Mouse (Mus musculus) bone marrow, adult 2 months (tissue): Measurements from ENCODE around the gene Slc22a23. TPM values are rescaled to one million over a fixed set of nuclear protein-coding genes. Genes with fewer than 3 reads are reported as not detected.

ENCODE experiments used
- H3K27ac ChIP-seq: fragments of 200-500 bp; 2 replicates; pipeline ENCODE4 v1.5.1; 2012; ENCODE audit warnings: low read depth, mild to moderate bottlenecking, control low read depth, inconsistent platforms, low read length; ENCODE audit not compliant: control insufficient read depth, poor library complexity, insufficient read depth
- H3K4me1 ChIP-seq: fragments of 200-500 bp; 2 replicates; pipeline ENCODE4 v1.6.1; 2011; ENCODE audit warnings: low read length; ENCODE audit not compliant: control insufficient read depth, insufficient read depth
- H3K4me3 ChIP-seq: fragments of 200-500 bp; replicated peaks from 2 replicates; pipeline ENCODE3; 2011; ENCODE audit warnings: mild to moderate bottlenecking, low read depth, low read length, control low read depth; ENCODE audit not compliant: control insufficient read depth
- CTCF ChIP-seq: fragments of 200-500 bp; IDR thresholded peaks from 2 replicates; pipeline ENCODE4 v1.5.1; 2011; ENCODE audit warnings: low read length, control low read depth; ENCODE audit not compliant: control insufficient read depth, insufficient read depth
- POLR2A ChIP-seq: fragments of 200-500 bp; IDR thresholded peaks from 2 replicates; pipeline ENCODE4 v1.6.1; 2011; ENCODE audit warnings: low read depth, mild to moderate bottlenecking, control low read depth, low read length, borderline replicate concordance; ENCODE audit not compliant: control insufficient read depth
- WGBS: fragments of 180-500 bp; shearing (Covaris S2); methylation state at CpG from one replicate; pipeline ENCODE4 v1.1.7; 2018; 5-methylcytosine and 5-hydroxymethylcytosine counted together
- polyA plus RNA-seq: library from polyadenylated mRNA; stranded (reverse); fragments of >200 nt; gene quantifications from 2 replicates; pipeline ENCODE4 v1.2.4, GENCODE M21; 2011; ENCODE audit warnings: low replicate concordance; ENCODE audit not compliant: missing spikeins, insufficient read depth, insufficient read length

Gene Slc22a23
- polyA plus RNA-seq, 1 experiment = 26.2 TPM

GRCm38 (mm10) chr13:34331399-34332186 is 13.4 kb downstream of the Slc22a23 start:
- TF ChIP-seq CTCF = no peak
- H3K4me1 ChIP-seq = peaks cover 7% of the 10 kb centered on the region

GRCm38 (mm10) chr13:34329589-34329988 is 15.4 kb downstream of the Slc22a23 start:
- Histone ChIP-seq H3K4me1 (peaks cover 7% of the 10 kb centered on the region), H3K4me3 (peak overlapping the region; percentile 27), H3K27ac (peak overlapping the region; percentile 77; the same call in 1 of the 2 replicates)
- TF ChIP-seq POLR2A (no peak), CTCF (no peak)
- WGBS = 72% methylated on average over 4 of the region's 4 CpGs

More at GRCm38 (mm10) chr13:34331399-34332186, 13.4 kb downstream of the Slc22a23 start:
- H3K27ac ChIP-seq = no peak overlapping the region; the same call in 1 of the 2 replicates
- WGBS = 84% methylated on average over 7 of the region's 7 CpGs
- H3K4me3 ChIP-seq = no peak overlapping the region

GRCm38 (mm10) chr13:34326992-34327391 is 18.0 kb downstream of the Slc22a23 start:
- WGBS = 29% methylated on average over 1 of the region's 1 CpGs
- H3K4me1 ChIP-seq = peaks cover 7% of the 10 kb centered on the region

GRCm38 (mm10) chr13:34323361-34323760 is 21.6 kb downstream of the Slc22a23 start:
- 83% methylated on average over 2 of the region's 2 CpGs for WGBS
- peaks cover 3% of the 10 kb centered on the region; the same call in 1 of the 2 replicates for H3K4me1 ChIP-seq
- H3K27ac ChIP-seq = no peak overlapping the region

More at GRCm38 (mm10) chr13:34326992-34327391, 18.0 kb downstream of the Slc22a23 start:
- Histone ChIP-seq H3K27ac (no peak overlapping the region), H3K4me3 (no peak overlapping the region)
- TF ChIP-seq POLR2A = no peak
- TF ChIP-seq CTCF = no peak

GRCm38 (mm10) chr13:34320482-34320881 is 24.5 kb downstream of the Slc22a23 start:
- WGBS = 85% methylated on average over 4 of the region's 4 CpGs
- Histone ChIP-seq H3K4me3 (no peak overlapping the region), H3K27ac (no peak overlapping the region), H3K4me1 (peaks cover 6% of the 10 kb centered on the region)
- TF ChIP-seq POLR2A (no peak), CTCF (no peak)

More at GRCm38 (mm10) chr13:34323361-34323760, 21.6 kb downstream of the Slc22a23 start:
- TF ChIP-seq CTCF (no peak), POLR2A (no peak)
- H3K4me3 ChIP-seq = no peak overlapping the region

- WGBS = 62% methylated on average over 4 of the region's 4 CpGs
- peak overlapping the region; percentile 78 for H3K27ac ChIP-seq
- no peak overlapping the region for H3K4me3 ChIP-seq
- no peak for TF ChIP-seq CTCF
- TF ChIP-seq POLR2A = no peak
- H3K4me1 ChIP-seq = peaks cover 8% of the 10 kb centered on the region
Measured at GRCm38 (mm10) chr13:34317051-34317450, 27.9 kb downstream of the Slc22a23 start.

- H3K4me3 ChIP-seq = no peak overlapping the region
- peaks cover 8% of the 10 kb centered on the region for H3K4me1 ChIP-seq
- no peak for TF ChIP-seq POLR2A
- TF ChIP-seq CTCF = no peak
- H3K27ac ChIP-seq = peak overlapping the region; percentile 78
- 79% methylated on average over 6 of the region's 6 CpGs for WGBS
Measured at GRCm38 (mm10) chr13:34316511-34316910, 28.5 kb downstream of the Slc22a23 start.

GRCm38 (mm10) chr13:34313033-34313491 is 31.9 kb downstream of the Slc22a23 start:
- WGBS = 74% methylated on average over 4 of the region's 4 CpGs
- peaks cover 9% of the 10 kb centered on the region for H3K4me1 ChIP-seq
- H3K4me3 ChIP-seq = no peak overlapping the region
- TF ChIP-seq POLR2A = no peak
- no peak for TF ChIP-seq CTCF
- H3K27ac ChIP-seq = no peak overlapping the region
